Mouse (Mus musculus): ENCODE measurements around the gene Rev1. TPM values are rescaled to one million over a fixed set of nuclear protein-coding genes. Genes with fewer than 3 reads are reported as not detected.

The Rev1 gene
- 7.4 and 7.8 TPM in 2 replicates for polyA plus RNA-seq (2012; rRNA removed)

DNA sequence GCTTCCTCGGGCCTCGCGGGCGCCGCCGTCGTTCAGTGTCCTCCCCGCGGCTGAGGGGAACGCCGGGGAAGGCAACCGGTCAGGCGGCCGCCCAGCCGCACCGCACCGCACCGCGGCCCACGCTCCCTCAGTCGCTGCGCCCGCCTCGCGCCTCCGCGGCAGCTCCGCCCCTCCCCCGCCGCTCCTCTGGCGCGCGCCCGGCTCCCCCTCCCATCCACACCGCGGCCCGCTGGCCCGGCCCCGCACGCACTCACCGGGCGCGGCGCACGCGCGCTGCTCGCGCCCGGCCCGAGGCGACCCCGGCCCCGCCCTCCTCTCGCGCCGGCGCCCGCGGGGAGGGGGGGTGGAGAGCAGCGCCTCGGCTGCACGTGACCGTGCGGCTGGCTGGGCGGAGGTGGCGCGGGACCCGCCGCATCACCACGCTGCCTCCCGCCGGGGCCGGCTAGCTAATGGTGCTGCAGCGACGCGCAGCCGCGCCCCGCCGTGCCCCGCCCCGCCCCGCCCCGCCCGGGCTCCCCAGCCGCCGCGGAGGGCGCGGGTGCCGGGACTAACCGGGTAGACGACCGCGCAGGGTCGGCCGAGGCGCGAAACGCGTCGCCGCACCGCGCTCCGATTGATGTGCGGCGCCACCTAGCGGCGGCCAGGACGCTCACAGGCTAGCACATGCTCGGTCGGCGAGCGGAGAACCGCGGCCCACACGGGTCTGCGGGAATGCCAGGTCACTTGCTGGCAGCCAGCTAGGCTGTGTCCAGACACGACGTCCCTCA is at the start of gene Rev1:
Gene Rev1, minus strand, starts transcription at position 301 of the 767 bp plus-strand sequence.
- no peaks in the 10 kb centered on the region for H3K36me3 ChIP-seq (ENCODE audit: control insufficient read depth, insufficient read depth, low read length)
- no peaks in the 10 kb centered on the region for H3K27me3 ChIP-seq (ENCODE audit: control insufficient read depth, insufficient read depth, low read length)
- DNase-seq (ENCODE audit: low read depth in 1 of 2, low spot score in 2 of 2): peak; percentile 68 to 89
- H3K4me1 ChIP-seq (ENCODE audit: control insufficient read depth, insufficient read depth, insufficient read length): peaks cover 2% of the 10 kb centered on the region; the same call in 1 of the 2 replicates
- H3K4me3 ChIP-seq (ENCODE audit: extremely low read depth, insufficient read depth, insufficient read length): peak within 1 kb of the TSS; percentile 78
- H3K27ac ChIP-seq (ENCODE audit: insufficient read depth, low read length): peak within 1 kb of the TSS; percentile 76
- WGBS: under 1% methylated on average over 53 of the region's 122 CpGs
- TF ChIP-seq CTCF (IDR thresholded peaks at IDR 0.05; ENCODE audit: extremely low read depth, insufficient read depth, insufficient read length, insufficient replicate concordance): peak; percentile 88
- TF ChIP-seq POLR2A (IDR thresholded peaks at IDR 0.05; ENCODE audit: low read depth, low read length): 0 out of 2 replicates have a peak, but pooled peaks have one; percentile 4

- no peak for DNase-seq (ENCODE audit: low read depth in 1 of 2, low spot score in 2 of 2)
- TF ChIP-seq CTCF (IDR thresholded peaks at IDR 0.05; ENCODE audit: extremely low read depth, insufficient read depth, insufficient read length, insufficient replicate concordance) (no peak), POLR2A (IDR thresholded peaks at IDR 0.05; ENCODE audit: low read depth, low read length) (no peak)
- Histone ChIP-seq H3K27ac (ENCODE audit: insufficient read depth, low read length) (no peak overlapping the region), H3K4me1 (ENCODE audit: control insufficient read depth, insufficient read depth, insufficient read length) (no peaks in the 10 kb centered on the region), H3K36me3 (ENCODE audit: control insufficient read depth, insufficient read depth, low read length) (peaks cover 30% of the 10 kb centered on the region), H3K4me3 (ENCODE audit: extremely low read depth, insufficient read depth, insufficient read length) (no peak overlapping the region), H3K27me3 (ENCODE audit: control insufficient read depth, insufficient read depth, low read length) (no peaks in the 10 kb centered on the region)
- WGBS: 86% methylated on average over 8 of the region's 8 CpGs
These were observed 49.3 kb upstream of the Rev1 start for GRCm38 (mm10) chr1:38178929-38179328.

DNA sequence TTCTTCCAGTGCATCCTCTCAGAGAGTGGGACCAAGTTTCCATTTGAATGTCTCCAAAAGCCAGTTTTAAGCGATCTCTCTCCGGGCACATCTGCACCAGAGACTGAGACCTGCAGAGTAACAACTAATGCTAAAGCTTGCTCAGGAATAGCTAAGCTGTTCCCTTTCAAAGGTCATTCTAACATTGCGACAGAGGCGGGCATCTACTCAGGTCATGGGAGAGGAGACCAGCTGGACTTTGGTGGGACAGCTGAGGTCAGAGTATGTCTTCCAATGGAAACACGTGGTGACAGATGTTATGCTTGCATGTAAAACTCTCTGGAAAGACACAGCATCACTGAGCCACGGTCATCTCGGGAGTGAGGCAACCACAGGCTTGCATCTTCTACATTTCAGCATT is 46.5 kb upstream of the Rev1 start:
- no peak overlapping the region for H3K27ac ChIP-seq (ENCODE audit: insufficient read depth, low read length)
- peaks cover 17% of the 10 kb centered on the region for H3K36me3 ChIP-seq (ENCODE audit: control insufficient read depth, insufficient read depth, low read length)
- no peak overlapping the region for H3K4me3 ChIP-seq (ENCODE audit: extremely low read depth, insufficient read depth, insufficient read length)
- H3K27me3 ChIP-seq (ENCODE audit: control insufficient read depth, insufficient read depth, low read length): no peaks in the 10 kb centered on the region
- no peak for DNase-seq (ENCODE audit: low read depth in 1 of 2, low spot score in 2 of 2)
- no peak for TF ChIP-seq CTCF (IDR thresholded peaks at IDR 0.05; ENCODE audit: extremely low read depth, insufficient read depth, insufficient read length, insufficient replicate concordance)
- TF ChIP-seq POLR2A (IDR thresholded peaks at IDR 0.05; ENCODE audit: low read depth, low read length): no peak
- 90% methylated on average over 7 of the region's 7 CpGs for WGBS
- H3K4me1 ChIP-seq (ENCODE audit: control insufficient read depth, insufficient read depth, insufficient read length): no peaks in the 10 kb centered on the region

- no peaks in the 10 kb centered on the region for H3K4me1 ChIP-seq (ENCODE audit: control insufficient read depth, insufficient read depth, insufficient read length)
- no peaks in the 10 kb centered on the region for H3K27me3 ChIP-seq (ENCODE audit: control insufficient read depth, insufficient read depth, low read length)
- 88% methylated on average over 4 of the region's 4 CpGs for WGBS
- H3K27ac ChIP-seq (ENCODE audit: insufficient read depth, low read length): no peak overlapping the region
- H3K4me3 ChIP-seq (ENCODE audit: extremely low read depth, insufficient read depth, insufficient read length): no peak overlapping the region
- DNase-seq (ENCODE audit: low read depth in 1 of 2, low spot score in 2 of 2): no peak
- peaks cover under 1% of the 10 kb centered on the region; the same call in 1 of the 2 replicates for H3K36me3 ChIP-seq (ENCODE audit: control insufficient read depth, insufficient read depth, low read length)
- no peak for TF ChIP-seq POLR2A (IDR thresholded peaks at IDR 0.05; ENCODE audit: low read depth, low read length)
- TF ChIP-seq CTCF (IDR thresholded peaks at IDR 0.05; ENCODE audit: extremely low read depth, insufficient read depth, insufficient read length, insufficient replicate concordance): no peak
These were observed 42.3 kb upstream of the Rev1 start for GRCm38 (mm10) chr1:38171874-38172273.

- Histone ChIP-seq H3K4me3 (ENCODE audit: extremely low read depth, insufficient read depth, insufficient read length) (no peak overlapping the region), H3K4me1 (ENCODE audit: control insufficient read depth, insufficient read depth, insufficient read length) (no peaks in the 10 kb centered on the region), H3K27ac (ENCODE audit: insufficient read depth, low read length) (no peak overlapping the region), H3K27me3 (ENCODE audit: control insufficient read depth, insufficient read depth, low read length) (no peaks in the 10 kb centered on the region), H3K36me3 (ENCODE audit: control insufficient read depth, insufficient read depth, low read length) (no peaks in the 10 kb centered on the region)
- 70% methylated on average over 2 of the region's 2 CpGs for WGBS
- TF ChIP-seq POLR2A (IDR thresholded peaks at IDR 0.05; ENCODE audit: low read depth, low read length) (no peak), CTCF (IDR thresholded peaks at IDR 0.05; ENCODE audit: extremely low read depth, insufficient read depth, insufficient read length, insufficient replicate concordance) (no peak)
- no peak for DNase-seq (ENCODE audit: low read depth in 1 of 2, low spot score in 2 of 2)
These were observed 36.1 kb upstream of the Rev1 start for GRCm38 (mm10) chr1:38165696-38166095.

DNA sequence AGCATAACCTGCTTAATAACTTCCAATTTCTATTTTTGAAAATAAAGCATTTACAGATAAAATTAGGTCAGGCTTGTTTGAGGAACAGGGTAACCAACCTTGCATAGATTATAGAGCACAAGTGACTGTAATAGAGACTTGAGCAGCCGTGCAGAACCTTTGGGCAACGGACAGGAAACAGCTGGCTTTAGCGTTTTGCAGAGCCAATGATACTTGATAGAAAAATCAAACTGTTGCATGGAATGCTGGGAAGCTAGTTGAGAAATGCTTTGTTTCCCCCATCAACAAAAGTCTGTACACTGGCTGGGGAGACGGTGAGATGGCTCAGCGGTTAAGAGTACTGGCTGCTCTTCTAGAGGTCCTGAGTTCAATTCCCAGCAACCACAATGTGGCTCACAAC is 20.5 kb upstream of the Rev1 start:
- Histone ChIP-seq H3K4me1 (ENCODE audit: control insufficient read depth, insufficient read depth, insufficient read length) (no peaks in the 10 kb centered on the region), H3K4me3 (ENCODE audit: extremely low read depth, insufficient read depth, insufficient read length) (no peak overlapping the region), H3K27me3 (ENCODE audit: control insufficient read depth, insufficient read depth, low read length) (no peaks in the 10 kb centered on the region), H3K27ac (ENCODE audit: insufficient read depth, low read length) (no peak overlapping the region), H3K36me3 (ENCODE audit: control insufficient read depth, insufficient read depth, low read length) (no peaks in the 10 kb centered on the region)
- TF ChIP-seq POLR2A (IDR thresholded peaks at IDR 0.05; ENCODE audit: low read depth, low read length): no peak
- no peak for TF ChIP-seq CTCF (IDR thresholded peaks at IDR 0.05; ENCODE audit: extremely low read depth, insufficient read depth, insufficient read length, insufficient replicate concordance)
- DNase-seq (ENCODE audit: low read depth in 1 of 2, low spot score in 2 of 2): no peak
- 38% methylated on average over 5 of the region's 5 CpGs for WGBS

- DNase-seq (ENCODE audit: low read depth in 1 of 2, low spot score in 2 of 2): no peak
- 92% methylated on average over 4 of the region's 4 CpGs for WGBS
- H3K27ac ChIP-seq (ENCODE audit: insufficient read depth, low read length): no peak overlapping the region
- TF ChIP-seq POLR2A (IDR thresholded peaks at IDR 0.05; ENCODE audit: low read depth, low read length) (no peak), CTCF (IDR thresholded peaks at IDR 0.05; ENCODE audit: extremely low read depth, insufficient read depth, insufficient read length, insufficient replicate concordance) (no peak)
- no peaks in the 10 kb centered on the region for H3K27me3 ChIP-seq (ENCODE audit: control insufficient read depth, insufficient read depth, low read length)
- H3K4me3 ChIP-seq (ENCODE audit: extremely low read depth, insufficient read depth, insufficient read length): no peak overlapping the region
- H3K4me1 ChIP-seq (ENCODE audit: control insufficient read depth, insufficient read depth, insufficient read length): no peaks in the 10 kb centered on the region
- H3K36me3 ChIP-seq (ENCODE audit: control insufficient read depth, insufficient read depth, low read length): no peaks in the 10 kb centered on the region
These were observed 16.4 kb upstream of the Rev1 start for GRCm38 (mm10) chr1:38146008-38146407.
